Mouse (Mus musculus): Measurements from ENCODE around the gene Dpep3.

Gene Dpep3

GRCm38 (mm10) chr8:105935863-105936603 is 43.2 kb downstream of the Dpep3 start:
- no peak for DNase-seq (ENCODE audit: low read depth, low spot score)

GRCm38 (mm10) chr8:105935105-105935504 is 44.1 kb downstream of the Dpep3 start:
- no peak for DNase-seq (ENCODE audit: low read depth, low spot score)

GRCm38 (mm10) chr8:105933762-105934161 is 45.5 kb downstream of the Dpep3 start, which contains the start of gene Ctrl:
Ctrl (minus strand) TSS chr8:105933862.
- no peak for DNase-seq (ENCODE audit: low read depth, low spot score)

- no peak for DNase-seq (ENCODE audit: low read depth, low spot score)
Measured at GRCm38 (mm10) chr8:105932525-105932924, 46.7 kb downstream of the Dpep3 start.

GRCm38 (mm10) chr8:105931271-105931670 is 48.0 kb downstream of the Dpep3 start:
- DNase-seq (ENCODE audit: low read depth, low spot score) = no peak

- peak; percentile 51 for DNase-seq (ENCODE audit: low read depth, low spot score)
Measured at GRCm38 (mm10) chr8:105930602-105931001, 48.6 kb downstream of the Dpep3 start.

GRCm38 (mm10) chr8:105925123-105925522 is 54.1 kb downstream of the Dpep3 start:
- DNase-seq (ENCODE audit: low read depth, low spot score) = no peak

Measured in skeletal muscle tissue, adult 2 months (tissue).